Mouse (Mus musculus) Patski (cell line): ENCODE measurements around the gene Tmem130. TPM values are rescaled to one million over a fixed set of nuclear protein-coding genes. Genes with fewer than 3 reads are reported as not detected.

Experiments
- ATAC-seq: fragments of 100-300 bp; one replicate; pipeline ENCODE4 v1.8.0; 2021
- CTCF ChIA-PET: fragments of 350-600 bp; sonication (Branson Sonifier 250); formaldehyde crosslinking; loops from one replicate; lab custom pipeline; 2022; ENCODE audit warnings: inconsistent platforms; lab: Charles Lee
- POLR2A ChIA-PET: fragments of 350-600 bp; sonication (Branson Sonifier 250); formaldehyde crosslinking; loops from one replicate; lab custom pipeline; 2022; ENCODE audit warnings: antibody characterized with exemption, inconsistent platforms; lab: Charles Lee
- DNase-seq: peaks from one replicate; pipeline ENCODE4 v3.0.0-alpha.2; 2011; ENCODE audit warnings: low read depth, low spot score
- H3K27me3 ChIP-seq: fragments of 371-371 bp; one replicate; pipeline ENCODE4 v1.5.1; 2021
- CTCF ChIP-seq: fragments of 100-300 bp; IDR thresholded peaks from one replicate; pipeline ENCODE4 v1.5.1; 2021
- in situ Hi-C: fragments of 300-500 bp; cut with MboI; formaldehyde crosslinking; loops from 3 replicates; pipeline ENCODE4 v1.11.1; 2018; ENCODE audit warnings: low pct_unique_long_range_greater_than_20kb, mixed read lengths
- polyA plus RNA-seq: library from polyadenylated mRNA; unstranded; gene quantifications from one replicate; pipeline ENCODE4 v1.2.3, GENCODE M21; 2021

Tmem130 gene
- polyA plus RNA-seq, 1 experiment from 2014 or later, result 0.09 TPM

DNA sequence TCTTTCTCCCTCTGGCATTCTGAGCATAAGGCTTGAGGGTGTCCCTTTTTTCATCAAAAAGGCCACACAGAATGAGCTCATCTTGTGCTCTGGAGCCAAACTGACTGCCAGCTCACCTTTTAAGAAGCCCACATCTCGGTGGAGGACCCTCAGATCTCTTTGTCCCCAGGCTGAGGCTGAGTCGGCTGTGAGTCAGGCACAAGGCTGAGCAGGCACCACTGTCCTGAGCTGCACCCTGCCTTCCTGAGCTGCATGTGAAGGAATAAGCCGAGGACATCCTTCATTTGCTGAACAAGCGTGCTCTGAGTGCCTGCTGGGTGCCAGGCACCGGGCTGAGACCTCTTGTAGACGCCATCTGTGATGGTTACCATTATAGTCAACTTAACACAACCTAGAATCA, 44.4 kb downstream of the Tmem130 start:
- ATAC-seq (no peak), DNase-seq (no peak)
- in situ Hi-C loops, result no loop called here
- H3K27me3 ChIP-seq, result peaks cover 27% of the 10 kb centered on the region
- ChIA-PET POLR2A (no interaction called here), CTCF (interaction anchor here (1.4 kb wide), 1 partner anchor 10 kb away, joined by 7 read pairs; no protein-coding TSS in a partner anchor)
- no peak for TF ChIP-seq CTCF

DNA sequence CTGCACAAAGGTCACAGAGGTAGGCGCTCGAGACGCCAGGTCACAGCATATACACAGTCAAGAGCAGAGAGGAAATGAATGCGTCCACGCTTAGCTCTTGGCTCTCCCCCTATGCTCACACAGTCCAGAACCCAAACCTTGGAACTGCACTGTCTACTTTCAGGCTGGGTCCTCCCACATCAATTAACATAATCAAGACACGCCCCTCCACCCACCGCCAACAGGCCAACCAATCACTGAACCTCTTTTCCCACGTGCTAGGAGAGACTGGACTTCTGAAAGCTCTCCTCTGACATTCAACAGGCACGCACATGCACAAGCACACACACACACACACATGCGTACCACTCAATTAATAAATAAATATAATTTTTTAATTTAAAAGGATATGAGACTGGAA, 48.2 kb downstream of the Tmem130 start:
- CTCF ChIA-PET, result no interaction called here
- DNase-seq, result no peak
- no peak for TF ChIP-seq CTCF
- in situ Hi-C loops, result no loop called here
- ATAC-seq, result no peak
- peaks cover 25% of the 10 kb centered on the region for H3K27me3 ChIP-seq
- POLR2A ChIA-PET, result no interaction called here

DNA sequence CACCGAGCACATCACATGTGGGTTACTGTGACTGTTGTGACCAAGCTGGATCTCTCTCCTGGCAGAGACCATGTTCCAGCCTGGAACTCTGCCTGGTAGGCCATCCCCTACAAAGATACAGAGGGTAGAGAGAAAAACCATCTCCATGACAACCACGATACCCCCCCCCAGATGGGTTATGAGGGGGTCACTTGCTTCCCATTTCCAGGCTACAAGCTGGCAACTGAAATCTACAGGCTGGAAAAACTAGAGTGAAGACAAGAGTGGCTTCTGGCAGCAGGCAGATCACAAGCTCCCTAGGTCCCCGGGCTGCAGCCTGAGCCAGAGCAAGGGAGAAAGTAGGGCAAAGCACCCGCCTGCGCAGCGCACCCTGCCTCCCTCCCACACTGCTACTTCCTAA, 54.0 kb downstream of the Tmem130 start:
- POLR2A ChIA-PET, result no interaction called here
- ATAC-seq (no peak), DNase-seq (no peak)
- no peak for TF ChIP-seq CTCF
- in situ Hi-C loops, result no loop called here
- CTCF ChIA-PET, result no interaction called here
- H3K27me3 ChIP-seq, result peaks cover 5% of the 10 kb centered on the region

DNA sequence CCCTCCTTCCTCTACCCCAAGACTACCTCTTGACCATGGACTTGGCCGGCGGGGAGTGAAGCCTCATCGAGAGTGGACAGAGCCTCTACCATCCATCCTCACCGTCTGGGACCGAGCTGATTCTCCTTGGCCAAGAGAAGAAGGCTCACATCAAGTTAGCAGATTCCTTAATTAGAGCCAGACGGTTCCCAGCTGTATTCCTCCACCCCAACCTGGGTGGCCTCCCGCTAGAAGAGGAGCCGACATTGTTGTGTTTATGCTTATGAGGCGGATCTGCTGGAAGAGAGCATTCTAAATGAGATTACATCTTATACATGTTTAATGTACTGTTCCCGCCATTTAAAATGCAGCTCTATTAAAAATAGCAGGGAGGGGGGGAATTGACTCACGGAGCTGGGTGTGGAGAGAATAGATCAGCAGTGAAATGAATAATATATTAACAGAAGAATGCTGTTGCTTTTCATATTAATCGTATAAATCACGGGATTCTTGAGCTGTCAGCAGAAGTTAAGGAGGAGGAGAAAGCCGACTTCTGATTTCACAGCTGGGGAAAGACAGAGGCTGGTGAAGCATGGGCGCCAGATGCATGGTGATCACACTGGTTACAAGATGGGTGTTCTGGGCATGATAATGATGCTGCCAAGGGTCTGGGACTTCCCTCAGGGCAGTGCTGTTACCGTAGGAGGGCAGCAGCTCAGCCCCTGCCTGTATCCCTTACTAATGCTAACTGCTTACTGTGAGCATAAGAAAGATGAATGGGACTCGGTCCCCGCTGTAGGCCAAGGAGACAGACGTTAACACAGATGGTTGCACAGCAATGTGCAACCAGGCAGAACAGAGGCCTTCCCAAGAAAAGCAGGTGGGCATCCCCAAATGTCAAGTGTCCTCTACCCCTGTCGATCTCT, 57.9 kb downstream of the Tmem130 start:
- ATAC-seq (no peak), DNase-seq (no peak)

DNA sequence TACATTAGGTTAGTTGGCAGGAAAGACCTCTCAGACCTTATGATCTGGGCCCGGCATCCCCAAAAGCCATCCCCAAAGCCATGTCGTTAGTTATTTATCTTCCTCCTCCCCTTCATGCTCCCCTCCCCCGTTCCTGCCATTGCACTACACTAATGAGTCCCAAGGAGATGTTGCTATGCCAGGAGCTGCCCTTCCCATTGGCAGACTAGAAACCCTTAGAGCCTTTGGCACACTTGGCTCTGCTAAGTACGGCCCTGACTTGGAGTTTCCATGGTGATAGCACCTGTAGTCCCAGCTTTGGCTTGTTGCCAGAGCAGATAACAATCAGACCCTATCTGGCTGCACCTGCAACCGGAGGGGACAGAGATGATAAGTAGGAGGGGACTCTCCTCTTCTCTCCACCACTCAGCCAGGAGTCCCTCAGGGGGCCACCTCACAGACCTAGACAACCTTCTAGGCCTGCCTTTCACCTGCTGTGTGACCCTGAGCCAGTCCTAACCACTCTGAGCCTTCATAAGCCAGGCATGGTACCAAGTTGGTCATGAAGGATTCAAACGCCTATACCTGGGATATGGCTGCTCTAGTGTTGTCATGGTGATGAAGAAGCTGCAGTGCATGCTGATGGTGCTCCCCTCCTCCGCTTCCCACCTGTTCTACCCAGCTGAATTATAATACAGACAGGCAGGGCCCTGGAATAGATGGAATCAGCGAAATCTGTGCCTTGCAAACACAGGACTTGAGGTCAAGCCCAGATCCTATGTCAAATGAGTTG, 66.1 kb downstream of the Tmem130 start:
- POLR2A ChIA-PET, result no interaction called here
- CTCF ChIA-PET, result interaction anchor here (1.4 kb wide), 1 partner anchor 9 kb away, joined by 4 read pairs; no protein-coding TSS in a partner anchor

More for the DNA sequence above, 57.9 kb downstream of the Tmem130 start:
- ChIA-PET POLR2A (no interaction called here), CTCF (no interaction called here)
- in situ Hi-C loops, result no loop called here
- peaks cover 7% of the 10 kb centered on the region for H3K27me3 ChIP-seq
- TF ChIP-seq CTCF, result no peak

DNA sequence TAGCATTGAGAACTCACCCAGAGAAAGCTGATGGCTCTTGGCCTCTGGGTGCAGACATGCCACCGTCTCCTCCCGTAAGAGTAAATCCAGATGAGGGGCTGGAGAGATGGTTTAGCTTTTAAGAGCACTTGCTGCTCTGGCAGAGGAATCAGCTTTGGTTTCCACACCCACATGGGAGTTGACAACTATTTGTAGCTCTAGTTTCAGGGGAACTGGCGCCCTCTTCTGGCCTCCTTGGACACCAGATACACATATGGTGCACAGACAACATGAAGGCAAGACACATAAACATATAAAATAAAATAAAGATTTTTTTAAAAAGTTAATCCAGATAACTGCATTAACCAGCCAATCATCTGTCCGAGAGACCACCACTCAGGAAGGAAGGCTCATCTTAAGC, 67.5 kb downstream of the Tmem130 start:
- CTCF ChIA-PET, result interaction anchor here (1.4 kb wide), 1 partner anchor 8 kb away, joined by 4 read pairs; no protein-coding TSS in a partner anchor
- peaks cover 14% of the 10 kb centered on the region for H3K27me3 ChIP-seq
- in situ Hi-C loops, result no loop called here
- POLR2A ChIA-PET, result no interaction called here
- no peak for DNase-seq
- TF ChIP-seq CTCF, result peak; percentile 45
- no peak for ATAC-seq

More for the DNA sequence above, 66.1 kb downstream of the Tmem130 start:
- TF ChIP-seq CTCF, result no peak
- ATAC-seq, result no peak
- in situ Hi-C loops, result no loop called here
- peaks cover 14% of the 10 kb centered on the region for H3K27me3 ChIP-seq
- DNase-seq, result no peak

DNA sequence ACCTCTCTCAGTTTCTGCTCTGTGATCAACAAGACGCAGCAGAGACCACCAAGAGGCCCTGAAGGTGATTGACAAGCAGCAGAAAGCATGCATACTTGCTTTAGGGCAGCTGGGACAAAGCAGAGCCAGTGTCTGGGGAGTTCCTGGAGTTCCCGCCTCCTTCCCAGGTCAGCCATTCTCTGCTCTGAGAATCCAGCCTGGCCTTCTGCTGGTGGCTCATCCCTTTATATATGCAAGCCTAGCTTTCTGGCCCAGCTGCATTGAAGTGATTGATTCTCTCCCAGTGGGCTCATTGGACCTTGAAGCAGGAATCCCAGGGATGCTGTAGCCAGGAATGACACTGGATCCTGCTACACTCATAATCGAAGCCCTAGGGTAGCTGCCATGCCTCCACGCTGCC, 70.2 kb downstream of the Tmem130 start:
- ChIA-PET CTCF (no interaction called here), POLR2A (no interaction called here)
- in situ Hi-C loops, result no loop called here
- ATAC-seq (no peak), DNase-seq (no peak)
- H3K27me3 ChIP-seq, result peaks cover 14% of the 10 kb centered on the region
- TF ChIP-seq CTCF, result no peak

DNA sequence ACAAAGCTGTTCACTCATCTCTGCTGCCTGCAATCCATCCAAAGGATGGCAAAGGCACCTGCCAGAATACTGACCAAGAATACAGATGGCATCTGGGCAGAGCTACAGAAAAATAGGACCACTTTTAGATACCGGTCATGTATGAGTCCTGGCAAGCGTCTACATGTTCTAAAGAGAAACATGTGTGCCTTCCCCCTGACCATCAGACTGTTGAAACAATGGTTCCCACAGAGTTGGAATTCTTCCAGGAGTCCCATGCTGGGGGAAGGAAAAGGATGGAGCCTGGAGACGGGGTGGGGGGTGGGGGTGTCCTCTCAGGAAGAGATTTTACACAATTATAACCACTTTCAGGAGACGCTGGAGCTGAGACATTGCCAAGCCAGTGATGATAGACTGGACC, 73.2 kb downstream of the Tmem130 start:
- ATAC-seq (no peak), DNase-seq (no peak)
- in situ Hi-C loops, result no loop called here
- ChIA-PET CTCF (no interaction called here), POLR2A (no interaction called here)
- peaks cover 17% of the 10 kb centered on the region for H3K27me3 ChIP-seq
- no peak for TF ChIP-seq CTCF

Other genes starting within 250 kb of the Tmem130 start
- gene Nptx2, start 215.9 kb downstream of the Tmem130 start, polyA plus RNA-seq, result not detected
- 76.0 TPM for gene Trrap, start 5.9 kb upstream of the Tmem130 start, polyA plus RNA-seq
- 50.0 TPM for gene Smurf1, start 204.0 kb upstream of the Tmem130 start, polyA plus RNA-seq